8 mouse cellular contexts compared by ENCODE assay signal in genomic region chr17:56185281-56186141, GRCm38 (mm10). TPM values are rescaled to one million over a fixed set of nuclear protein-coding genes. Genes with fewer than 3 reads are reported as not detected.
DNase-seq lines count a peak whose midpoint lies in the region; ATAC-seq and TF ChIP-seq lines count a peak whose summit lies in the region.

No protein-coding gene starts in this region.

- peaks cover 8% of the 10 kb centered on the region for H3K4me1 ChIP-seq in lung, adult 2 months (ENCODE audit: control insufficient read depth, insufficient read depth, low read length)
- peaks cover 20% of the 10 kb centered on the region for H3K4me1 ChIP-seq in heart, embryonic 12.5 days (replicated peaks)
- H3K4me1 ChIP-seq in kidney, embryonic 14.5 days (ENCODE audit: control insufficient read depth, insufficient read depth, low read length): peaks cover 13% of the 10 kb centered on the region
- H3K4me1 ChIP-seq in lung, postnatal 0 days (ENCODE audit: insufficient read depth, low read depth, low read length): peaks cover 5% of the 10 kb centered on the region; the same call in 1 of the 2 replicates

- ATAC-seq in heart, embryonic 12.5 days (ENCODE audit: insufficient number of reproducible peaks, low FRiP score): no peak
- ATAC-seq in kidney, embryonic 14.5 days (ENCODE audit: low FRiP score, low TSS enrichment): peak; percentile 75
- ATAC-seq in lung, postnatal 0 days: peak; percentile 69

- peak overlapping the region; percentile 23; the same call in 1 of the 2 replicates for H3K9ac ChIP-seq in heart, embryonic 12.5 days
- H3K9ac ChIP-seq in kidney, embryonic 14.5 days (ENCODE audit: low read depth, low read length): peak overlapping the region; percentile 9; the same call in 1 of the 2 replicates
- H3K9ac ChIP-seq in lung, postnatal 0 days (replicated peaks; ENCODE audit: low read depth): no peak overlapping the region

- TF ChIP-seq EP300 in lung, postnatal 0 days (IDR thresholded peaks at IDR 0.05): no peak

- peak; percentile 37 to 52 for DNase-seq in lung, adult 18-20 months
- DNase-seq in lung, adult 2 months: no peak
- peak; percentile 42 for DNase-seq in embryo, embryonic 9.5 days (ENCODE audit: extremely low spot score)
- peak; percentile 85 for DNase-seq in lung, postnatal 0 days (ENCODE audit: low spot score)
- peak; percentile 70 for DNase-seq in skeletal muscle tissue, adult 2 months (ENCODE audit: low read depth, low spot score)
- no peak for DNase-seq in natural killer cell, adult 2 months (ENCODE audit: low spot score in 2 of 2)

- peak overlapping the region; percentile 23; the same call in 1 of the 2 replicates for H3K4me2 ChIP-seq in heart, embryonic 12.5 days
- no peak overlapping the region; the same call in 1 of the 2 replicates for H3K4me2 ChIP-seq in kidney, embryonic 14.5 days (replicated peaks; ENCODE audit: low read depth, low read length)
- H3K4me2 ChIP-seq in lung, postnatal 0 days (replicated peaks; ENCODE audit: low read depth, low read length): no peak overlapping the region

- TF ChIP-seq POLR2A in lung, adult 2 months (IDR thresholded peaks at IDR 0.05; ENCODE audit: borderline replicate concordance, extremely low read depth, low read depth, low read length): no peak

- peak overlapping the region; percentile 52 for H3K27ac ChIP-seq in heart, embryonic 12.5 days (ENCODE audit: poor library complexity, severe bottlenecking)
- peak overlapping the region; percentile 67 for H3K27ac ChIP-seq in kidney, embryonic 14.5 days (ENCODE audit: low read depth, low read length)
- H3K27ac ChIP-seq in lung, postnatal 0 days (ENCODE audit: low read length): peak overlapping the region; percentile 52; the same call in 1 of the 2 replicates

- H3K9me3 ChIP-seq in heart, embryonic 12.5 days (replicated peaks): no peaks in the 10 kb centered on the region
- H3K9me3 ChIP-seq in kidney, embryonic 14.5 days (ENCODE audit: control insufficient read depth, low read length): no peaks in the 10 kb centered on the region
- H3K9me3 ChIP-seq in lung, postnatal 0 days (ENCODE audit: low read length): no peaks in the 10 kb centered on the region

- peaks cover 57% of the 10 kb centered on the region for H3K36me3 ChIP-seq in heart, embryonic 12.5 days
- peaks cover 53% of the 10 kb centered on the region for H3K36me3 ChIP-seq in kidney, embryonic 14.5 days (ENCODE audit: control insufficient read depth, insufficient read depth, low read length)
- peaks cover 17% of the 10 kb centered on the region for H3K36me3 ChIP-seq in lung, postnatal 0 days (ENCODE audit: insufficient read depth, low read length)

- H3K27me3 ChIP-seq in heart, embryonic 12.5 days (replicated peaks): no peaks in the 10 kb centered on the region
- no peaks in the 10 kb centered on the region for H3K27me3 ChIP-seq in kidney, embryonic 14.5 days (ENCODE audit: control insufficient read depth, insufficient read depth, low read length)
- H3K27me3 ChIP-seq in lung, postnatal 0 days (replicated peaks; ENCODE audit: insufficient read depth, low read length): no peaks in the 10 kb centered on the region

- WGBS in lung, adult 2 months: 38% methylated on average over 11 of the region's 11 CpGs
- 43% methylated on average over 11 of the region's 11 CpGs for WGBS in heart, embryonic 12.5 days
- WGBS in kidney, embryonic 14.5 days: 25% methylated on average over 11 of the region's 11 CpGs
- WGBS in lung, postnatal 0 days: 41% methylated on average over 11 of the region's 11 CpGs

- TF ChIP-seq CTCF in lung, adult 2 months (IDR thresholded peaks at IDR 0.05; ENCODE audit: insufficient read depth, low read length): no peak
- TF ChIP-seq CTCF in lung, postnatal 0 days (IDR thresholded peaks at IDR 0.05): no peak

- no peak overlapping the region for H3K4me3 ChIP-seq in lung, adult 2 months (replicated peaks; ENCODE audit: extremely low read depth, low read depth, low read length)
- H3K4me3 ChIP-seq in heart, embryonic 12.5 days: no peak overlapping the region
- no peak overlapping the region for H3K4me3 ChIP-seq in kidney, embryonic 14.5 days (ENCODE audit: low read length)
- H3K4me3 ChIP-seq in lung, postnatal 0 days (ENCODE audit: low read depth, low read length): no peak overlapping the region

RNA-seq across cellular contexts. Expression of gene Mydgf, which starts 1.8 kb away (rescaled TPM):
- polyA plus RNA-seq in lung, adult 2 months (2012; rRNA removed): 42.4 and 48.7 TPM in 2 replicates
- polyA plus RNA-seq in heart, embryonic 12.5 days (2016; fragmentation: Nextera tagmentation; extraction: Ambion mirVana): 72.9 and 73.2 TPM in 2 replicates
- polyA plus RNA-seq in kidney, embryonic 14.5 days (2014; fragmentation: Nextera tagmentation; extraction: Ambion mirVana): 80.5 and 89.2 TPM in 2 replicates
- 67.2 and 71.2 TPM in 2 replicates for polyA plus RNA-seq in lung, postnatal 0 days (2015; fragmentation: Nextera tagmentation; extraction: Ambion mirVana)

RNA-seq across cellular contexts. Expression of gene Tnfaip8l1, which starts 23.2 kb away (rescaled TPM):
- 3.5 and 3.6 TPM in 2 replicates for polyA plus RNA-seq in lung, adult 2 months (2012; rRNA removed)
- polyA plus RNA-seq in heart, embryonic 12.5 days (2016; fragmentation: Nextera tagmentation; extraction: Ambion mirVana): 4.8 and 5.0 TPM in 2 replicates
- 11.4 and 11.8 TPM in 2 replicates for polyA plus RNA-seq in kidney, embryonic 14.5 days (2014; fragmentation: Nextera tagmentation; extraction: Ambion mirVana)
- 4.7 and 5.6 TPM in 2 replicates for polyA plus RNA-seq in lung, postnatal 0 days (2015; fragmentation: Nextera tagmentation; extraction: Ambion mirVana)

RNA-seq across cellular contexts. Expression of gene Dpp9, which starts 33.2 kb away (rescaled TPM):
- polyA plus RNA-seq in lung, adult 2 months (2012; rRNA removed): 65.8 and 71.9 TPM in 2 replicates
- 27.8 and 28.4 TPM in 2 replicates for polyA plus RNA-seq in heart, embryonic 12.5 days (2016; fragmentation: Nextera tagmentation; extraction: Ambion mirVana)
- 31.5 and 40.3 TPM in 2 replicates for polyA plus RNA-seq in kidney, embryonic 14.5 days (2014; fragmentation: Nextera tagmentation; extraction: Ambion mirVana)
- 25.7 and 30.3 TPM in 2 replicates for polyA plus RNA-seq in lung, postnatal 0 days (2015; fragmentation: Nextera tagmentation; extraction: Ambion mirVana)

RNA-seq across cellular contexts. Expression of gene Sema6b, which starts 45.4 kb away (rescaled TPM):
- polyA plus RNA-seq in lung, adult 2 months (2012; rRNA removed): 12.5 and 21.2 TPM in 2 replicates
- polyA plus RNA-seq in heart, embryonic 12.5 days (2016; fragmentation: Nextera tagmentation; extraction: Ambion mirVana): 0.44 and 0.57 TPM in 2 replicates
- polyA plus RNA-seq in kidney, embryonic 14.5 days (2014; fragmentation: Nextera tagmentation; extraction: Ambion mirVana): 1.4 TPM in 2 replicates
- 0.88 and 1.0 TPM in 2 replicates for polyA plus RNA-seq in lung, postnatal 0 days (2015; fragmentation: Nextera tagmentation; extraction: Ambion mirVana)

Comparison
In these comparisons a context has a peak if more than half of its experiments do, and no peak if none do; other contexts are left out.
1. DNase-seq: peak in lung, adult 18-20 months (2 of 2), embryo, embryonic 9.5 days (single experiment), lung, postnatal 0 days (single experiment) and skeletal muscle tissue, adult 2 months (single experiment); none in lung, adult 2 months (single experiment) and natural killer cell, adult 2 months (0 of 2).
2. Peak in every context shown above with its lines, with median percentiles within 50 percentile points of each other: H3K27ac ChIP-seq.